Comparison of ENCODE assay signal across 24 mouse cellular contexts in the genomic region with DNA sequence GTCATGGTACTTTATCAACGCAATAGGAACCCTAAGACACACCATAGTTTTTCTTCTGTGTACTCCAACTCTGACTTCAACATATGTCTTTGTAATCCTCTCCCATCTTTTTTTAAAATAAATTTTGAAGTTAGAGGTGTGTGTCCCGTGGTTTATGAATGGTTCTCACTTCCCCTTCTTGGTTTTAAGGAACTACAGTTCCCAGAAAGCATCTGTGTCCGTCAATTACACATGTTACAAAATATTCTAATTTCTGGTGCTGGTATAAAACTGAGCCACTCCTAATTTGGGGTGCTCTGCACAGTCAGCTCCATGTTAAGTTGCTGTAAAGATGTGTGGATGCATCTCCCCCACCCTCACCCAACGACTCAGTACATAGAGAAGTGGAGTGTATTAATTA.
"Had no signal": no experiment of that assay in that cellular context is flagged by ENCODE, and none has a peak within 500 bp of the region (broad histone marks: within the 10 kb centered on the region; RNA-seq: fewer than 3 reads in every experiment).

No protein-coding gene starts in this region.

- H3K9ac ChIP-seq: liver, embryonic 15.5 days; liver, postnatal 0 days; lung, embryonic 15.5 days; midbrain, embryonic 12.5 days; neural tube, embryonic 13.5 days; neural tube, embryonic 15.5 days; stomach, embryonic 15.5 days had no signal

- H3K4me3 ChIP-seq: liver, embryonic 15.5 days; lung, embryonic 15.5 days; megakaryocyte, embryonic 14.5 days; midbrain, embryonic 12.5 days; myocyte; neural tube, embryonic 13.5 days; neural tube, embryonic 15.5 days; stomach, embryonic 15.5 days had no signal

- H3K4me1 ChIP-seq: liver, embryonic 15.5 days; lung, embryonic 15.5 days; megakaryocyte, embryonic 14.5 days; midbrain, embryonic 12.5 days; neural tube, embryonic 13.5 days; neural tube, embryonic 15.5 days; stomach, embryonic 15.5 days had no signal

- DNase-seq: liver, postnatal 0 days; lung, adult 2 months; lung, postnatal 14 days; lung, postnatal 36 days; midbrain, embryonic 14.5 days; retina, postnatal 1 day; right cerebral cortex, adult 18-20 months; right cerebral cortex, postnatal 25 days; right cerebral cortex, postnatal 4 days; spleen, adult 18-20 months; thymus, adult 2 months; thymus, postnatal 25 days; thymus, postnatal 4 days had no signal

- H3K4me2 ChIP-seq: liver, embryonic 15.5 days; lung, embryonic 15.5 days; midbrain, embryonic 12.5 days; neural tube, embryonic 13.5 days; neural tube, embryonic 15.5 days; stomach, embryonic 15.5 days had no signal

- H3K27me3 ChIP-seq: liver, embryonic 15.5 days; lung, embryonic 15.5 days; megakaryocyte, embryonic 14.5 days; midbrain, embryonic 12.5 days; neural tube, embryonic 13.5 days; neural tube, embryonic 15.5 days; stomach, embryonic 15.5 days had no signal

- H3K9me3 ChIP-seq: liver, embryonic 15.5 days; lung, embryonic 15.5 days; midbrain, embryonic 12.5 days; neural tube, embryonic 13.5 days; neural tube, embryonic 15.5 days; stomach, embryonic 15.5 days had no signal

- H3K27ac ChIP-seq: liver, embryonic 15.5 days; lung, embryonic 15.5 days; macrophage; midbrain, embryonic 12.5 days; neural tube, embryonic 13.5 days; neural tube, embryonic 15.5 days; stomach, embryonic 15.5 days; stomach, postnatal 0 days had no signal

- ATAC-seq: liver, postnatal 0 days; lung, postnatal 0 days had no signal

- H3K36me3 ChIP-seq: liver, embryonic 15.5 days; lung, embryonic 15.5 days; midbrain, embryonic 12.5 days; neural tube, embryonic 13.5 days; neural tube, embryonic 15.5 days; stomach, embryonic 15.5 days had no signal
